Mouse (Mus musculus) inflammation-experienced regulatory T-cells, adult 6 months (primary cell): Measurements from ENCODE around the gene Iqcn. TPM values are rescaled to one million over a fixed set of nuclear protein-coding genes. Genes with fewer than 3 reads are reported as not detected.
A peak's percentile ranks its signal among the peaks of the same experiment; 100 is the strongest.

Experiments
- ATAC-seq: one replicate; pipeline ENCODE4 v1.8.0; 2017
- polyA plus RNA-seq, 3 experiments: library from polyadenylated mRNA; unstranded; fragments of 100-300 nt; shearing (Covaris generic); gene quantifications; one replicate each; pipeline ENCODE4 v1.2.1; 2017

Iqcn gene
- polyA plus RNA-seq, 3 experiments from 2014 or later: not detected

- no peak for ATAC-seq
Observed at GRCm38 (mm10) chr8:70756476-70757040, 53.3 kb downstream of the Iqcn start.

GRCm38 (mm10) chr8:70757523-70758307 is 54.5 kb downstream of the Iqcn start:
- ATAC-seq: no peak

DNA sequence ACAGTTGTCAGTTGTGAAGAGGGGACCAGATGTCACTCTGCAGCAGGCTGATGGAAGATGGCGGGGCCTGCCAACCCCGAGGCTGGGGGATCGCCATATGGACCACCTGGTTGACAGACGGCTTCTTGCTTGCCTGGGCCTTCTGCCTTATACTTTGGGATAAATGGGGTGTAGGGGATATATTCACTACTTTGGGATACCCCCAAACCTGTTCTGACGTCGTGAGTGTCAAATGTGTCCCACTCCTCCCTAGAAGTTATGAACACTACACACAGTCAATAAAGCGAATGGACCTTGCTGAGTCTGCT is 55.0 kb downstream of the Iqcn start:
- no peak for ATAC-seq

- ATAC-seq: no peak
Observed at GRCm38 (mm10) chr8:70758616-70759561, 55.6 kb downstream of the Iqcn start.

GRCm38 (mm10) chr8:70760350-70760749 is 57.1 kb downstream of the Iqcn start:
- no peak for ATAC-seq

- peak; percentile 93 for ATAC-seq
Observed at GRCm38 (mm10) chr8:70760775-70761406, 57.6 kb downstream of the Iqcn start, which contains the start of gene Mpv17l2. Mpv17l2 (minus strand) TSS chr8:70760946.

GRCm38 (mm10) chr8:70762118-70762517 is 58.9 kb downstream of the Iqcn start:
- no peak for ATAC-seq

DNA sequence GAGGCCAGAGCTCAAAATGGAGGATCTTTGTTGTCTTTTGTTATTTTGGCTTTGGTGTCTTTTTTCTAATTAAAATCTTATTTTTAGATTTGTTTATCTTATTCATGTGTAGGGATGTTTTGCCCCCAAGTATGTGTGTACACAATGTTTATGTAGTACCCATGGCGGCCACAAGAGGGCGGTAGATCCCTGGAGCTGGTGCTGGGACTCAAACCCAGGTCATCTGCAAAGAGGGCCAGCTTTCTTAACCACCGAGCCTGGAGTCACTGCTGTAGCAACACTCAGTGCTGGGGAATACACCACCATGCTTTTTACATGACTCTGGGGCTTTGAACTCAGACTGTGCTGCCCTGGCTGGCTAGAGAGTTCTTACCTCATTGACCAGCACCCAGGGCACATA is 60.1 kb downstream of the Iqcn start:
- no peak for ATAC-seq

DNA sequence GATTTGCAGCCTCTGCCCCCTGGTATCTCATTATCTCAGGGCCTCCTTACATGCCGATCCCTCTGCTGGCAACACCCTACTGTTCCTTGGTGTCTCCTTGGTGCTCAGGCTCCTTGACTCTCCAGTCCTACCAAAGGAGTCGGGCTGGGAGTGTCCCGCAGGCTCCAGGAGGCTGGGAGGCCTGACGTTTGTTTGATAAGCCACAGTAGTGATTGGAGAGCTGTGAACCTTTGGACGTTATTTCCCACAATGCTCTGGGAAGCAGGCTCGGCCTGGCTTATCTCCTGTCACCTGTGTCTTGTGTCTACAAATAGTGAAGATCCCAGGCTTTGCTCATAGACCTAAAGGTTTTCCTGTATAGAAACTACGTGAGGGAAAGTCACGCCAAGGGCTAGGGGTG is 60.8 kb downstream of the Iqcn start:
- no peak for ATAC-seq

GRCm38 (mm10) chr8:70764676-70765075 is 61.4 kb downstream of the Iqcn start:
- no peak for ATAC-seq

DNA sequence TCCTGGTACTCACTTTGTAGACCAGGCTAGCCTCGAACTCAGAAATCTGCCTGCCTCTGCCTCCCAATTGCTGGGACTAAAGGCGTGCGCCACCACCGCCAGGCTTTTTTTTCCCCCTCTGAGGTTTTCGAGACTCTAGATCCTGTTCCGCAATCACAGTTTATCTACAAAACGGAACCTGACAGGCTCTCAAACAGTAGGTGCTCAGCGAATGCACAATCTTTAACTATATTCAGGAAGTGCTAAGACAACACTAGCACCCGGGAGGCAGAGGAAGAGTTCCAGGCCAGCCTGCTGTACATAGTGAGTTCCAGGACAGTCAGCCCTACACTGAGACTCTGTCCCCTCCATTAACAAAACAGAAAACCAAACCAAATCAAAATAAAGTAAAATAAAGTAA is 62.1 kb downstream of the Iqcn start:
- ATAC-seq: no peak

DNA sequence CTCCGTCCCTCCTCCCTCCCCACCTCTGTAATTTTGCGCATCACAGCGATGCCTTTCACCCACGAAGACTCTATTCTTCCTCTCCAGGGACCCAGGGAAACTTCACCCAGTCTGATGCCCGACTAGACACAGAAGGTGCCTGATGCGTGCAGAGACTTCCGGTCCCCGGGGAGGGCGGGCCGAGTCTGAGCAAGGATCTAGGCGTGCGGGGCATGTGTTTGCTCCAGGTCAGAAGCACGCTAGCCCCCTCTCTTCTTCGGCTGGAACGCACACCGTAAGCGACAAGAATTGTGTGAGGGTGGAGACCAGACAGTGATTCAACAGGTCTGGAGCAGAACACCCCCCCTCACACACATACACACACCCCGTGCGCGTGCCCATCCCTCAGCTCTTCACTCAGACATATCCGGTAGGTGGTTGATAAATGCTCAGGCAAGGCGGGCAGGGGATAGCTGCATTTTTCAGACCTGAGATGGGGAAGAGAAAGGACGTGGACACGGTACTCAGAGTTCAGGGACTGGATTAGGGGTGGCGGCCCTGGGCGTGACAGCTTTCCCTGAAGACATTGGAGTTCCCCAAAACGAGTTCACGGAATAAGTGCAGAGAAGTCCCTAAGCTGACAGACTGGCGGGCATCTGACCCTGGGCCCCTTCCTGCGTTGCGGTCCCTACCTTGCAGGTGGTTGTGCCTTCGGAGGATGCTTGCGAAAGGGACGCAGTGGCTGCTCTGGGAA is 62.7 kb downstream of the Iqcn start:
- peak; percentile 65 for ATAC-seq

DNA sequence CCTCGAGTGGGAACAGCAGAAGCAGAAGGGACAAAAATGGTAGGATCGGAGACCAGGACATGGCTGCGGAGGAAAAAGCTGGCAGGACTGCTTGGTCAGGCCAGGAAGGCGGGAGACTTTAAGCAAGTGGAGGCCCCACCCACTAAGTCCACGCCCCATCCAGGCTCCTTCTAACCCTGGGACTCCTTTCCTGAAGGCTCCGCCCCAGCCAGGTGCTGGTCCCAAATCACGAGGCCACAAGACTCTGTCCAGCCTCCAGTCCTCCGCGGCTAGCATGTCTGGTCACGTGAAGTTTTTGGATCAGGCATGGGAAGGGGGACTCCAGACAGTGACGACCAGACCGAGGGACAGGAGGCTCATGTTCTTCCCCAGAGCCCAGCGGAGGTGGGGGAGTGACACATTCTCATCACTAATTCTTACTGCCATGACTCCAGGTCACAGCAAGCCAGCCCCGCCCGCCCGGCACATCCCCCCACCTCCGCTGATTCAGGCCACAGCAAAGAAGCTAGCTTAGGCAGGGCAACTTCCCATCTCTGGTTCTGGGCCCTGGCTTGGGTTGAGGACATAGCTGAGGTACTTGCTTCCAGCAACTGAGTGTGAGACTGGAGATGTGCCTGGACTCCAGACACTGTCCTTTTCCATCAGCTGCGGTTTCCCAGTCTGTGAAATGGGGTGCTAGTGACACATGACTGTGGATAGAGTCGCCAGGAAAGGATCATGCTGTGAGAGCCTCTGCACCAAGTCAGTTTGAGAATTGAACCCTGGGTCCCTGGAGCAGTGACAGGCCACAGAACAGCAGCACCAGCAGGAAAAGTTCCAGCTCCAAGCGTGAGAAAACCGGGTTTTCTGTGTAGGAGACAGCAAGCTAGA is 63.5 kb downstream of the Iqcn start:
- no peak for ATAC-seq

Other genes starting within 250 kb of the Iqcn start
- 10 to 100 TPM in 1 of 3 experiments, 1 to 10 TPM in 2; 6.5 to 10.4 (median 8.8) TPM for gene Klhl26, start 226.5 kb upstream of the Iqcn start, polyA plus RNA-seq
- gene Tmem59l, start 216.1 kb upstream of the Iqcn start, polyA plus RNA-seq: under 1 TPM in 1 of 3 experiments, not detected in 2; 0.47 TPM
- gene Crlf1, start 210.3 kb upstream of the Iqcn start, polyA plus RNA-seq: not detected
- 10 to 100 TPM; 67.7 to 85.1 (median 84.4) TPM for gene Rex1bd, start 196.7 kb upstream of the Iqcn start, polyA plus RNA-seq
- 1,000 to 10,000 TPM; 2,608 to 4,221 (median 3,776) TPM for gene Uba52, start 192.7 kb upstream of the Iqcn start, polyA plus RNA-seq
- gene Fkbp8, start 175.7 kb upstream of the Iqcn start, polyA plus RNA-seq: 100 to 1,000 TPM; 133 to 156 (median 138) TPM
- 100 to 1,000 TPM; 138 to 187 (median 180) TPM for gene Kxd1, start 175.5 kb upstream of the Iqcn start, polyA plus RNA-seq
- 10 to 100 TPM; 30.5 to 37.0 (median 35.6) TPM for gene Ell, start 164.0 kb upstream of the Iqcn start, polyA plus RNA-seq
- gene Isyna1, start 109.1 kb upstream of the Iqcn start, polyA plus RNA-seq: 10 to 100 TPM; 27.6 to 32.6 (median 31.7) TPM
- gene Ssbp4, start 94.6 kb upstream of the Iqcn start, polyA plus RNA-seq: 10 to 100 TPM in 2 of 3 experiments, 1 to 10 TPM in 1; 2.6 to 16.2 (median 14.7) TPM
- gene Lrrc25, start 87.3 kb upstream of the Iqcn start, polyA plus RNA-seq: 1 to 10 TPM in 1 of 3 experiments, under 1 TPM in 2; 0.47 to 3.8 (median 0.71) TPM
- gene Gdf15, start 71.0 kb upstream of the Iqcn start, polyA plus RNA-seq: not detected
- 1 to 10 TPM; 3.8 to 6.4 (median 4.8) TPM for gene Pgpep1, start 43.1 kb upstream of the Iqcn start, polyA plus RNA-seq
- gene Lsm4, start 30.2 kb upstream of the Iqcn start, polyA plus RNA-seq: 100 to 1,000 TPM in 1 of 3 experiments, 10 to 100 TPM in 2; 79.0 to 128 (median 97.8) TPM
- 10 to 100 TPM; 13.9 to 23.2 (median 16.6) TPM for gene Jund, start 4.5 kb upstream of the Iqcn start, polyA plus RNA-seq
- under 1 TPM in 1 of 3 experiments, not detected in 2; 0.55 TPM for gene Gm3336, start 15.1 kb downstream of the Iqcn start, polyA plus RNA-seq
- under 1 TPM; 0.19 to 0.59 (median 0.25) TPM for gene Pde4c, start 20.3 kb downstream of the Iqcn start, polyA plus RNA-seq
- gene Rab3a, start 51.2 kb downstream of the Iqcn start, polyA plus RNA-seq: 1 to 10 TPM; 4.6 to 8.6 (median 7.9) TPM
- gene Mpv17l2, start 57.5 kb downstream of the Iqcn start, polyA plus RNA-seq: 10 to 100 TPM; 35.5 to 46.1 (median 42.5) TPM
- gene Pik3r2, start 73.3 kb downstream of the Iqcn start, polyA plus RNA-seq: 1 to 10 TPM; 2.6 to 5.4 (median 5.4) TPM
- 10 to 100 TPM; 14.8 to 20.5 (median 18.4) TPM for gene Mast3, start 101.6 kb downstream of the Iqcn start, polyA plus RNA-seq
- gene Il12rb1, start 105.0 kb downstream of the Iqcn start, polyA plus RNA-seq: 10 to 100 TPM; 13.8 to 38.5 (median 18.3) TPM
- 1 to 10 TPM; 1.9 to 7.8 (median 3.7) TPM for gene Arrdc2, start 136.3 kb downstream of the Iqcn start, polyA plus RNA-seq
- not detected for gene Kcnn1, start 159.8 kb downstream of the Iqcn start, polyA plus RNA-seq
- 100 to 1,000 TPM in 1 of 3 experiments, 10 to 100 TPM in 2; 54.2 to 120 (median 63.1) TPM for gene Ccdc124, start 170.5 kb downstream of the Iqcn start, polyA plus RNA-seq
- gene Slc5a5, start 189.3 kb downstream of the Iqcn start, polyA plus RNA-seq: not detected
- gene Rpl18a, start 194.0 kb downstream of the Iqcn start, polyA plus RNA-seq: over 10,000 TPM in 2 of 3 experiments, 1,000 to 10,000 TPM in 1; 6,080 to 11,053 (median 10,917) TPM
- gene Map1s, start 202.5 kb downstream of the Iqcn start, polyA plus RNA-seq: 10 to 100 TPM; 13.9 to 16.7 (median 13.9) TPM